Mouse (Mus musculus) stomach, postnatal 0 days (tissue): ENCODE measurements around the gene Ispd.

Source experiments
- CTCF ChIP-seq: IDR thresholded peaks from 2 replicates; pipeline ENCODE4 v1.5.1; 2016; ENCODE audit warnings: antibody characterized with exemption, low read depth, mild to moderate bottlenecking, moderate library complexity
- EP300 ChIP-seq: optimal IDR thresholded peaks from 2 replicates; pipeline ENCODE3; 2016; ENCODE audit warnings: antibody characterized with exemption

DNA sequence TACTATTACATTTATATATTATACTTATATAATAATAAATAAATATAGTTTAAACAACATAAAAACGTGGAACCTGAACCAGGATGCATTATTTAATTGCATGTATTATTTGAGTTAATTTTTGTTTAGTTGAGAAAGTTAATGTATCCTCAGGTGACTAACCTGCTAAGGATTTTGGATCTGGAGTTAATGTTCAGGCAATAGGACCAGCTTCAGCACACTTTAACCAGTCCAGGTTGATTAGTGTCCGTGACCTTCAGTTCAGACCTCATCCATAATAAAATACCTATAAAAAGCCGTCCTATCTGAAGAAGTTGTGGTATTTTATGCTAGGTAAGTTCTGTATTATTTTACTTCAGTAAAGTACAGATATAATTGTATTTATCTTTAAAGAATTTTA, 151.3 kb downstream of the Ispd start:
- TF ChIP-seq CTCF (no peak), EP300 (no peak)
